In the genomic region with DNA sequence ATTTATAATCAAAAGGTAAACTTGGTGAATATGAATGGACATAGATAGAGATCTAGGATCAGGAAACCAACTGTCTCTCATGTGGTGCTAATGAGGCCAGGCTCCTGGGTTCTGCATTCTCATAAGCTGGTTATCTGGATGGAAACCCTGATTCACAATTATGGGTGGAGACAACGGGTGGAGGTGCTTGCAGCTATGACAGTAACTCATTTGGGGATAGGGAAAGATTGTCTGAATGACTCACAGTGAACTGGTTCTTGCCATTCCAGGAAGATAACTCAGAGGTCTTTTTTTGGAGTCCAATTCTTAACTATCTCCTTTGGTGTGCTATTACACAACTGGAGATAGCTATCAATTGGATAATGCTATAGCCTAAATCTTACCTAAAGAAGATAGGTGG, we compare ENCODE assay signal across 21 mouse cellular contexts.
"Had no signal": no experiment of that assay in that cellular context is flagged by ENCODE, and none has a peak within 500 bp of the region (broad histone marks: within the 10 kb centered on the region; RNA-seq: fewer than 3 reads in every experiment).

No protein-coding gene starts in this region.

- H3K27ac ChIP-seq: limb, embryonic 10.5 days; limb, embryonic 13.5 days; liver, embryonic 12.5 days; liver, embryonic 15.5 days; lung, embryonic 15.5 days; midbrain, embryonic 12.5 days; midbrain, embryonic 15.5 days; neural tube, embryonic 13.5 days had no signal

- H3K4me1 ChIP-seq: limb, embryonic 10.5 days; limb, embryonic 13.5 days; liver, embryonic 12.5 days; liver, embryonic 15.5 days; lung, embryonic 15.5 days; midbrain, embryonic 12.5 days; midbrain, embryonic 15.5 days; neural tube, embryonic 13.5 days had no signal

- H3K9ac ChIP-seq: limb, embryonic 13.5 days; liver, embryonic 12.5 days; liver, embryonic 15.5 days; lung, embryonic 15.5 days; midbrain, embryonic 12.5 days; midbrain, embryonic 15.5 days; neural tube, embryonic 13.5 days had no signal

- H3K9me3 ChIP-seq: limb, embryonic 10.5 days; limb, embryonic 13.5 days; liver, embryonic 12.5 days; liver, embryonic 15.5 days; lung, embryonic 15.5 days; midbrain, embryonic 12.5 days; midbrain, embryonic 15.5 days; neural tube, embryonic 13.5 days had no signal

- H3K4me3 ChIP-seq: limb, embryonic 10.5 days; limb, embryonic 13.5 days; liver, embryonic 12.5 days; liver, embryonic 15.5 days; lung, embryonic 15.5 days; midbrain, embryonic 12.5 days; midbrain, embryonic 15.5 days; myocyte; neural tube, embryonic 13.5 days had no signal

- H3K36me3 ChIP-seq: limb, embryonic 10.5 days; limb, embryonic 13.5 days; liver, embryonic 12.5 days; liver, embryonic 15.5 days; lung, embryonic 15.5 days; midbrain, embryonic 12.5 days; midbrain, embryonic 15.5 days; neural tube, embryonic 13.5 days had no signal

- DNase-seq: kidney, adult 18-20 months; kidney, adult 9 months; kidney, postnatal 14 days; layer of hippocampus, postnatal 36 days; liver; lung, adult 18-20 months; lung, postnatal 10 days; lung, postnatal 36 days; retina, postnatal 1 day; right cerebral cortex, postnatal 25 days; thymus, adult 18-20 months; thymus, postnatal 36 days had no signal

- ATAC-seq: liver, embryonic 12.5 days; midbrain, embryonic 15.5 days had no signal

- H3K4me2 ChIP-seq: limb, embryonic 13.5 days; liver, embryonic 12.5 days; liver, embryonic 15.5 days; lung, embryonic 15.5 days; midbrain, embryonic 12.5 days; midbrain, embryonic 15.5 days; neural tube, embryonic 13.5 days had no signal

- H3K27me3 ChIP-seq: limb, embryonic 13.5 days; liver, embryonic 12.5 days; liver, embryonic 15.5 days; lung, embryonic 15.5 days; midbrain, embryonic 12.5 days; midbrain, embryonic 15.5 days; neural tube, embryonic 13.5 days had no signal
